Mouse (Mus musculus): ENCODE data around the gene Esrra.

DNA sequence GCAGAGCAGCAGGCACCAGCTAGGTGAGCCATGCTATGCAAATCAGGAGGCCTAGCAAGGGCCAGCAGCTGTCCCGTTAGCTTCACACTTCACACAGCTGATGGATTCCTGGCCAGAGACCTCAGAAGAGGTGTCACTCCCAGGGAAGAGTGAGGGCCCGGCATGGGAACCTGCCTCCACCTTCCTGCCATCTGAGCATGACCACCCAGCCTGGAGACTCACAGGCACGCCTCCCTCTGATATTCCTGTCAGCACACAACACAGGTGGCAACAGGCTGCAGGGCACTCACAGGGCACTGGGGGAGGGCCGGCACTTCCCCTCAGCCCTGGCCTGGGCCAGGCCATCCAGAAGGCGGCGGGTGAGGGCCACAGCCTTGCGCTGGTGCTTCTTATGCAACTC is 33.8 kb upstream of the Esrra start:
- TF ChIP-seq CTCF (IDR thresholded peaks at IDR 0.05; ENCODE audit: extremely low read depth, insufficient read depth, low read length) (no peak), POLR2A (IDR thresholded peaks at IDR 0.05; ENCODE audit: extremely low read depth, insufficient read depth, low read length) (no peak)
